Mouse (Mus musculus): ENCODE results near the gene Dnah2. TPM values are rescaled to one million over a fixed set of nuclear protein-coding genes. Genes with fewer than 3 reads are reported as not detected.
A peak's percentile ranks its signal among the peaks of the same experiment; 100 is the strongest.

Gene Dnah2
- polyA plus RNA-seq, 1 experiment from 2014 or later, result 1.5 TPM

GRCm38 (mm10) chr11:69447299-69447698 lies 101.6 kb downstream of the Dnah2 start:
- no peaks in the 10 kb centered on the region for H3K9me3 ChIP-seq (replicated peaks; ENCODE audit: control insufficient read depth, low read length)
- H3K27me3 ChIP-seq (ENCODE audit: control insufficient read depth, insufficient read depth, low read length), result no peaks in the 10 kb centered on the region
- DNase-seq (ENCODE audit: low spot score), result no peak
- no peak overlapping the region for H3K27ac ChIP-seq (replicated peaks; ENCODE audit: low read depth, low read length)
- H3K9ac ChIP-seq (replicated peaks; ENCODE audit: low read length), result no peak overlapping the region
- no peaks in the 10 kb centered on the region for H3K36me3 ChIP-seq (replicated peaks; ENCODE audit: control insufficient read depth, insufficient read depth, low read depth, low read length)
- no peak for ATAC-seq (replicated peaks; ENCODE audit: insufficient number of reproducible peaks, low FRiP score, low TSS enrichment, low read depth)
- WGBS, result 88% methylated on average over 7 of the region's 7 CpGs
- H3K4me2 ChIP-seq (ENCODE audit: low read depth, low read length), result no peak overlapping the region
- no peaks in the 10 kb centered on the region for H3K4me1 ChIP-seq (ENCODE audit: control insufficient read depth, insufficient read depth, low read length)
- H3K4me3 ChIP-seq (ENCODE audit: low read depth, low read length), result no peak overlapping the region

DNA sequence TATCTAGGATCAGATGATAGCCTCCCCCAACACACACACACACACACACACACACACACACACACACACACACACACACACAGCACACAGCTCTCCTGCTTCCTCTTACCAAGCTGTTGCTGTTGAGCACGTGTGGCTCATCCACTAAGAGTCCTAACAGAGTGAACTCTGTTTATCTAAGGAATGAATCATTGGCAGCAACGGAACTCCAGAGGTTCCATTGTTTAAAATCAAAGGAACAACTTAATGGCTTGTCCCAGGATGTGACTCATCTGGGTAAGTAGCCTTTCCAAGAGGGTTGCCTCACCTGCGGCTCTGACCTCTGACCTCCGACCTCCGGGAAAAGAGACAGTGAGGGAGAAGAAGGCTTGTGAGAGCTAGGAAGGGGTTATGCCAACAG lies 105.6 kb downstream of the Dnah2 start:
- 36% methylated on average over 5 of the region's 5 CpGs for WGBS
- Histone ChIP-seq H3K4me1 (ENCODE audit: control insufficient read depth, insufficient read depth, low read length) (no peaks in the 10 kb centered on the region), H3K27ac (replicated peaks; ENCODE audit: low read depth, low read length) (no peak overlapping the region), H3K4me3 (ENCODE audit: low read depth, low read length) (no peak overlapping the region), H3K9ac (replicated peaks; ENCODE audit: low read length) (no peak overlapping the region), H3K4me2 (ENCODE audit: low read depth, low read length) (no peak overlapping the region), H3K36me3 (replicated peaks; ENCODE audit: control insufficient read depth, insufficient read depth, low read depth, low read length) (no peaks in the 10 kb centered on the region), H3K9me3 (replicated peaks; ENCODE audit: control insufficient read depth, low read length) (no peaks in the 10 kb centered on the region), H3K27me3 (ENCODE audit: control insufficient read depth, insufficient read depth, low read length) (no peaks in the 10 kb centered on the region)
- DNase-seq (ENCODE audit: low spot score) (no peak), ATAC-seq (replicated peaks; ENCODE audit: insufficient number of reproducible peaks, low FRiP score, low TSS enrichment, low read depth) (no peak)

GRCm38 (mm10) chr11:69437291-69437690 lies 111.6 kb downstream of the Dnah2 start:
- no peak overlapping the region for H3K27ac ChIP-seq (replicated peaks; ENCODE audit: low read depth, low read length)
- H3K4me2 ChIP-seq (ENCODE audit: low read depth, low read length), result no peak overlapping the region
- no peaks in the 10 kb centered on the region for H3K9me3 ChIP-seq (replicated peaks; ENCODE audit: control insufficient read depth, low read length)
- WGBS, result 36% methylated on average over 3 of the region's 3 CpGs
- H3K36me3 ChIP-seq (replicated peaks; ENCODE audit: control insufficient read depth, insufficient read depth, low read depth, low read length), result no peaks in the 10 kb centered on the region
- H3K4me3 ChIP-seq (ENCODE audit: low read depth, low read length), result no peak overlapping the region
- H3K9ac ChIP-seq (replicated peaks; ENCODE audit: low read length), result no peak overlapping the region
- H3K27me3 ChIP-seq (ENCODE audit: control insufficient read depth, insufficient read depth, low read length), result no peaks in the 10 kb centered on the region
- ATAC-seq (replicated peaks; ENCODE audit: insufficient number of reproducible peaks, low FRiP score, low TSS enrichment, low read depth) (no peak), DNase-seq (ENCODE audit: low spot score) (no peak)
- H3K4me1 ChIP-seq (ENCODE audit: control insufficient read depth, insufficient read depth, low read length), result no peaks in the 10 kb centered on the region

DNA sequence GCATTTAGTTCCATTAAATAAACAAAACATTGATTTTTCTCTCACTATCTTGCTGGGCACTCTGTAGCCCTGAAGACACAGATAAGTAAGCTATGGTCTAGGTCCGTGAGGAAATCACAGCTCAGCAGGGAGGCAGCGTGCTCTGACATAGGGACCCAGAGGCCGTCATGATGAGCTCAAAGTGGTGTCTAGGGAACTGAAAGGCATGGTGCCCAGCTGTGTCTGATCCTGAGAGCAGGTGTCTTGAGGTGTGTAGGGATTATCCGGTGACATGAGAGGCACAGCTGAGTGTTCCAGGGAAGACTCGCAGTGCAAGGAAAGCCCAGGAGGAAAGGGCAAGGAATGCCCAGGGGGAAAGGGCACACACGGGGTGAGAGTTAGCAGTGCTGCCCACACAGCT lies 115.7 kb downstream of the Dnah2 start:
- no peak overlapping the region for H3K9ac ChIP-seq (replicated peaks; ENCODE audit: low read length)
- no peaks in the 10 kb centered on the region; the same call in 1 of the 2 replicates for H3K4me1 ChIP-seq (ENCODE audit: control insufficient read depth, insufficient read depth, low read length)
- H3K27me3 ChIP-seq (ENCODE audit: control insufficient read depth, insufficient read depth, low read length), result no peaks in the 10 kb centered on the region
- no peaks in the 10 kb centered on the region for H3K9me3 ChIP-seq (replicated peaks; ENCODE audit: control insufficient read depth, low read length)
- 64% methylated on average over 6 of the region's 6 CpGs for WGBS
- H3K4me3 ChIP-seq (ENCODE audit: low read depth, low read length), result no peak overlapping the region
- ATAC-seq (replicated peaks; ENCODE audit: insufficient number of reproducible peaks, low FRiP score, low TSS enrichment, low read depth) (no peak), DNase-seq (ENCODE audit: low spot score) (no peak)
- H3K27ac ChIP-seq (replicated peaks; ENCODE audit: low read depth, low read length), result no peak overlapping the region
- H3K36me3 ChIP-seq (replicated peaks; ENCODE audit: control insufficient read depth, insufficient read depth, low read depth, low read length), result no peaks in the 10 kb centered on the region
- H3K4me2 ChIP-seq (ENCODE audit: low read depth, low read length), result no peak overlapping the region

DNA sequence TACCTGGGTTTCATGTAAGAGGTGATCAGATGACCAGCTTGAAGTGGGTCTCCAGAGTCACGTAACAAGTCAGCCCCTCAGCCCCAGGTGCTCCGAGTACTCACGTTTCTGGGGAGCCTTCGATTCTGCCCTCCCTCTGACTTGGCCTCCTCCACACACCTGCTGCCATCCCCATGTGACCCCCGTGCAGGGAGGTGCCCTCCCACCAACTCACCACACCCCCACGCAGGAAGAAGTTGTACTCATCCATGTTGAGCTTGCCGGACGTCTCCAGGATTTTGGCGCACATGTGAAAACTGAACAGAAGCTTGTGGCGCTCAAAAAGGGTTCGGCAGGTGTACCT lies 116.3 kb downstream of the Dnah2 start:
- DNase-seq (ENCODE audit: low spot score) (no peak), ATAC-seq (replicated peaks; ENCODE audit: insufficient number of reproducible peaks, low FRiP score, low TSS enrichment, low read depth) (no peak)
- Histone ChIP-seq H3K4me3 (ENCODE audit: low read depth, low read length) (no peak overlapping the region), H3K36me3 (replicated peaks; ENCODE audit: control insufficient read depth, insufficient read depth, low read depth, low read length) (no peaks in the 10 kb centered on the region), H3K27me3 (ENCODE audit: control insufficient read depth, insufficient read depth, low read length) (no peaks in the 10 kb centered on the region), H3K4me1 (ENCODE audit: control insufficient read depth, insufficient read depth, low read length) (no peaks in the 10 kb centered on the region; the same call in 1 of the 2 replicates), H3K4me2 (ENCODE audit: low read depth, low read length) (no peak overlapping the region), H3K27ac (replicated peaks; ENCODE audit: low read depth, low read length) (no peak overlapping the region), H3K9me3 (replicated peaks; ENCODE audit: control insufficient read depth, low read length) (no peaks in the 10 kb centered on the region), H3K9ac (replicated peaks; ENCODE audit: low read length) (no peak overlapping the region)
- WGBS, result 71% methylated on average over 11 of the region's 11 CpGs

GRCm38 (mm10) chr11:69431829-69432639 lies 116.9 kb downstream of the Dnah2 start:
- 35% methylated on average over 11 of the region's 11 CpGs for WGBS
- H3K9ac ChIP-seq (replicated peaks; ENCODE audit: low read length), result 0 out of 2 replicates have a peak overlapping the region, but pooled peaks have one; percentile 28
- H3K27me3 ChIP-seq (ENCODE audit: control insufficient read depth, insufficient read depth, low read length), result no peaks in the 10 kb centered on the region
- no peaks in the 10 kb centered on the region for H3K9me3 ChIP-seq (replicated peaks; ENCODE audit: control insufficient read depth, low read length)
- peak; percentile 91 for DNase-seq (ENCODE audit: low spot score)
- no peak overlapping the region for H3K4me3 ChIP-seq (ENCODE audit: low read depth, low read length)
- no peaks in the 10 kb centered on the region for H3K36me3 ChIP-seq (replicated peaks; ENCODE audit: control insufficient read depth, insufficient read depth, low read depth, low read length)
- H3K4me2 ChIP-seq (ENCODE audit: low read depth, low read length), result no peak overlapping the region
- ATAC-seq (replicated peaks; ENCODE audit: insufficient number of reproducible peaks, low FRiP score, low TSS enrichment, low read depth), result peak; percentile 63; the same call in 1 of the 2 replicates
- no peak overlapping the region for H3K27ac ChIP-seq (replicated peaks; ENCODE audit: low read depth, low read length)
- no peaks in the 10 kb centered on the region; the same call in 1 of the 2 replicates for H3K4me1 ChIP-seq (ENCODE audit: control insufficient read depth, insufficient read depth, low read length)

- Histone ChIP-seq H3K9me3 (replicated peaks; ENCODE audit: control insufficient read depth, low read length) (no peaks in the 10 kb centered on the region), H3K27me3 (ENCODE audit: control insufficient read depth, insufficient read depth, low read length) (no peaks in the 10 kb centered on the region), H3K9ac (replicated peaks; ENCODE audit: low read length) (no peak overlapping the region), H3K4me3 (ENCODE audit: low read depth, low read length) (no peak overlapping the region), H3K27ac (replicated peaks; ENCODE audit: low read depth, low read length) (no peak overlapping the region), H3K4me2 (ENCODE audit: low read depth, low read length) (no peak overlapping the region), H3K36me3 (replicated peaks; ENCODE audit: control insufficient read depth, insufficient read depth, low read depth, low read length) (no peaks in the 10 kb centered on the region), H3K4me1 (ENCODE audit: control insufficient read depth, insufficient read depth, low read length) (no peaks in the 10 kb centered on the region; the same call in 1 of the 2 replicates)
- 90% methylated on average over 15 of the region's 15 CpGs for WGBS
- ATAC-seq (replicated peaks; ENCODE audit: insufficient number of reproducible peaks, low FRiP score, low TSS enrichment, low read depth), result no peak
- DNase-seq (ENCODE audit: low spot score), result no peak
Observed at GRCm38 (mm10) chr11:69430631-69431030, 118.3 kb downstream of the Dnah2 start.

DNA sequence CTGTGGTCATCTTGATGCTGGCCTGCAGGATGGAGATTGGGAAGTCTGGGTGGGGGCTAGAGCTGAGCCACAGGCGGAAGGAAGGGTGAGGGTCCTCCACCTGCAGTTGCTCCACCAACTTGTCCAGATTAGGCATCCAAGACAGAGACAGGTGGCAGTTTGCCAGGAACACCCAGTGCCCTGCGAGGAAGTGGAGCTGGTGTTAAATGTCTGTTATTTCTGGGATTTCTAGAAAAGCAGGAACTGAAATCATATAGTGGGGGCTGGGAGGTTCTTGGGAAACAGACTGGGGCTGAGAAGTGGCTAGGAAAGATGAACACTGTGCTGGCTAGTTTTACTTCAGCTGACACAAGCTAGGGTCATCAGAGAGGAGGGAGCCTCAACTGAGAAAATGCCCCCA lies 119.6 kb downstream of the Dnah2 start:
- Histone ChIP-seq H3K4me2 (ENCODE audit: low read depth, low read length) (no peak overlapping the region), H3K36me3 (replicated peaks; ENCODE audit: control insufficient read depth, insufficient read depth, low read depth, low read length) (no peaks in the 10 kb centered on the region), H3K4me3 (ENCODE audit: low read depth, low read length) (no peak overlapping the region), H3K9ac (replicated peaks; ENCODE audit: low read length) (no peak overlapping the region), H3K9me3 (replicated peaks; ENCODE audit: control insufficient read depth, low read length) (no peaks in the 10 kb centered on the region), H3K27ac (replicated peaks; ENCODE audit: low read depth, low read length) (no peak overlapping the region), H3K27me3 (ENCODE audit: control insufficient read depth, insufficient read depth, low read length) (no peaks in the 10 kb centered on the region), H3K4me1 (ENCODE audit: control insufficient read depth, insufficient read depth, low read length) (no peaks in the 10 kb centered on the region; the same call in 1 of the 2 replicates)
- 70% methylated on average over 2 of the region's 2 CpGs for WGBS
- DNase-seq (ENCODE audit: low spot score), result no peak
- no peak for ATAC-seq (replicated peaks; ENCODE audit: insufficient number of reproducible peaks, low FRiP score, low TSS enrichment, low read depth)

All from embryonic facial prominence, embryonic 11.5 days (tissue).